Mouse (Mus musculus): ENCODE data around the gene Pim1.

DNA sequence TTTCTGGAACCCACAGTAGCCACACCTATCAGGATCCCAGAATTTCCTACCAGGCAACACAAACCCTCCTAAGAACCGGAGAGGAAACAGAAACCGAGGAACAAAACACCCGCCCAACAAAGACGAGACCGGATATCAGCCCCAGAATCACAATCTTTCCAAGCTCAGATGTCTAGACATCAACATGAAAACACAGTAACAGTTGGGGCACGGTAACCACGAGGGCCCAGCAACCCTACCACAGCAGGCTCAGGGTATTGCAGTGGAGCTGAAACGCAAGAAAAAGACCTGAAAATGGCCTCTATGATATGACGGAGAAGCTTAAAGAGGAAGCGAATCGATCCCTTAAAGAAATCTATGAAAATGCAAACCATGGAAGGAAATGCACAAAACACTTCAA lies 43.3 kb downstream of the Pim1 start:
- TF ChIP-seq POLR2A (IDR thresholded peaks at IDR 0.05; ENCODE audit: low read depth, low read length) (no peak), CTCF (conservative IDR thresholded peaks at IDR 0.05 in 1 of 2, IDR thresholded peaks at IDR 0.05 in 1 of 2; ENCODE audit: low read depth in 2 of 2, low read length in 2 of 2) (no peak), USF1 (IDR thresholded peaks at IDR 0.05; ENCODE audit: low read depth, low read length) (no peak), ETS1 (conservative IDR thresholded peaks at IDR 0.05; ENCODE audit: low read depth, low read length) (no peak)

All from CH12.LX (cell line).